ENCODE assay signal across 7 mouse cellular contexts in the genomic region with DNA sequence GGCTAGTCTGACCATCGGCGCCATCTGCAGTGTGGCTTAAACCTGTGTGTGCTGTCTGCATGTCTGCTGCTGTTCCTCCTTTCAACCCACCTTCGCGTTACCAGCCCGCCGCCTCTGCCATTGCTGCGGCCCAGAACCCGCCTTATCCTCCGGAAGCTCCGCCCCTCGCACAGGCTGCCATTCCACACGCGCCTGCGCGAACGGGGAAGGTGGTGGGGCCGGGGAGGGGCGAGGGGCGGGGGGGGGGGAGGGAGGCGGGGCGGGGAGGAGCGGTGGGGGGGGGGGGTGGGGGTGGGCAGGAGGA. TPM values are rescaled to one million over a fixed set of nuclear protein-coding genes. Genes with fewer than 3 reads are reported as not detected.
A peak's percentile ranks its signal among the peaks of the same experiment; 100 is the strongest.
DNase-seq lines count a peak whose midpoint lies in the region; ATAC-seq and TF ChIP-seq lines count a peak whose summit lies in the region.

Lage3 (minus strand) TSS at position 152 of the 304 bp plus-strand sequence.

- H3K27ac ChIP-seq in embryonic facial prominence, embryonic 10.5 days (replicated peaks) = peak within 1 kb of the TSS; percentile 82
- no peak within 1 kb of the TSS for H3K27ac ChIP-seq in intestine, postnatal 0 days (ENCODE audit: low read depth, low read length)
- H3K27ac ChIP-seq in midbrain, embryonic 11.5 days (ENCODE audit: low read depth, low read length) = no peak within 1 kb of the TSS

- TF ChIP-seq CTCF in intestine, postnatal 0 days (IDR thresholded peaks at IDR 0.05; ENCODE audit: low read depth) = no peak

- intact Hi-C loops in left cerebral cortex, postnatal 4 days (cut with DNase I) = no loop called here

- no peak for ATAC-seq in intestine, postnatal 0 days
- ATAC-seq in midbrain, embryonic 11.5 days (ENCODE audit: low FRiP score) = peak; percentile 89

- 0 out of 2 replicates have a peak, but pooled peaks cover 3% of the 10 kb centered on the region for H3K4me1 ChIP-seq in embryonic facial prominence, embryonic 10.5 days
- no peaks in the 10 kb centered on the region for H3K4me1 ChIP-seq in intestine, postnatal 0 days (replicated peaks; ENCODE audit: control insufficient read depth, insufficient read depth, low read length)
- no peaks in the 10 kb centered on the region; the same call in 1 of the 2 replicates for H3K4me1 ChIP-seq in midbrain, embryonic 11.5 days (ENCODE audit: control insufficient read depth, insufficient read depth, low read length)

- 16% methylated on average over 14 of the region's 22 CpGs for WGBS in embryonic facial prominence, embryonic 10.5 days
- WGBS in intestine, postnatal 0 days = 17% methylated on average over 11 of the region's 22 CpGs
- WGBS in midbrain, embryonic 11.5 days = 11% methylated on average over 13 of the region's 22 CpGs

- H3K4me2 ChIP-seq in intestine, postnatal 0 days (replicated peaks; ENCODE audit: low read depth) = peak within 1 kb of the TSS; percentile 57
- H3K4me2 ChIP-seq in midbrain, embryonic 11.5 days = peak within 1 kb of the TSS; percentile 50

- peak within 1 kb of the TSS; percentile 45; the same call in 1 of the 2 replicates for H3K9ac ChIP-seq in intestine, postnatal 0 days (ENCODE audit: low read depth, low read length)
- peak within 1 kb of the TSS; percentile 65 for H3K9ac ChIP-seq in midbrain, embryonic 11.5 days (ENCODE audit: low read length)

- H3K36me3 ChIP-seq in embryonic facial prominence, embryonic 10.5 days (replicated peaks) = no peaks in the 10 kb centered on the region
- no peaks in the 10 kb centered on the region for H3K36me3 ChIP-seq in intestine, postnatal 0 days (ENCODE audit: control insufficient read depth, insufficient read depth)
- no peaks in the 10 kb centered on the region for H3K36me3 ChIP-seq in midbrain, embryonic 11.5 days (ENCODE audit: control insufficient read depth, insufficient read depth, low read length)

- H3K4me3 ChIP-seq in embryonic facial prominence, embryonic 10.5 days = peak within 1 kb of the TSS; percentile 62
- H3K4me3 ChIP-seq in intestine, postnatal 0 days (ENCODE audit: low read depth, low read length) = peak within 1 kb of the TSS; percentile 46
- H3K4me3 ChIP-seq in midbrain, embryonic 11.5 days (ENCODE audit: low read depth, low read length) = peak within 1 kb of the TSS; percentile 39

- H3K9me3 ChIP-seq in embryonic facial prominence, embryonic 10.5 days = no peaks in the 10 kb centered on the region
- no peaks in the 10 kb centered on the region for H3K9me3 ChIP-seq in intestine, postnatal 0 days (ENCODE audit: control insufficient read depth)
- no peaks in the 10 kb centered on the region for H3K9me3 ChIP-seq in midbrain, embryonic 11.5 days (ENCODE audit: control insufficient read depth, low read length)

- DNase-seq in adrenal gland, postnatal 14 days = peak; percentile 90
- peak; percentile 82 for DNase-seq in embryonic facial prominence, embryonic 10.5 days (ENCODE audit: low spot score)
- DNase-seq in gonadal fat pad, adult 2 months (ENCODE audit: low read depth) = no peak
- DNase-seq in left cerebral cortex, postnatal 4 days = peak; percentile 84
- peak; percentile 92 for DNase-seq in midbrain, embryonic 11.5 days (ENCODE audit: low spot score, missing footprints)
- peak; percentile 56 for DNase-seq in skeletal muscle tissue, adult 2 months (ENCODE audit: low read depth, low spot score)

- H3K27me3 ChIP-seq in embryonic facial prominence, embryonic 10.5 days (replicated peaks; ENCODE audit: low read depth, poor library complexity, severe bottlenecking) = no peaks in the 10 kb centered on the region
- no peaks in the 10 kb centered on the region for H3K27me3 ChIP-seq in intestine, postnatal 0 days (replicated peaks; ENCODE audit: control insufficient read depth, insufficient read depth, low read length)
- no peaks in the 10 kb centered on the region for H3K27me3 ChIP-seq in midbrain, embryonic 11.5 days (ENCODE audit: control insufficient read depth, insufficient read depth, low read length)

RNA-seq across cellular contexts. Expression of gene Lage3, which starts in this region (rescaled TPM):
- total RNA-seq in adrenal gland, postnatal 14 days (2021) = 54.2 and 55.1 TPM in 2 replicates
- 114 and 119 TPM in 2 replicates for polyA plus RNA-seq in embryonic facial prominence, embryonic 10.5 days (2016; fragmentation: Nextera tagmentation; extraction: Ambion mirVana)
- 84.5 and 107 TPM in 2 replicates for polyA plus RNA-seq in gonadal fat pad, adult 2 months (2012; rRNA removed)
- 58.3 and 62.2 TPM in 2 replicates for polyA plus RNA-seq in intestine, postnatal 0 days (2015; fragmentation: Nextera tagmentation; extraction: Ambion mirVana)
- total RNA-seq in left cerebral cortex, postnatal 4 days (2021) = 10 to 100 TPM; 34.2 to 34.5 TPM
- 110 and 118 TPM in 2 replicates for polyA plus RNA-seq in midbrain, embryonic 11.5 days (2014; fragmentation: Nextera tagmentation; extraction: Ambion mirVana)
